Mouse (Mus musculus): ENCODE data around the gene Rpl22. TPM values are rescaled to one million over a fixed set of nuclear protein-coding genes. Genes with fewer than 3 reads are reported as not detected.

Gene Rpl22
- total and polyA plus RNA-seq, 3 experiments, result 1,590 to 1,966 (median 1,935) TPM

GRCm38 (mm10) chr4:152349837-152350381 is 24.4 kb downstream of the Rpl22 start:
- Histone ChIP-seq H3K9me3 (replicated peaks; ENCODE audit: low read length) (no peaks in the 10 kb centered on the region), H3K36me3 (replicated peaks in 1 of 2; ENCODE audit: control insufficient read depth in 1 of 2, insufficient read depth in 1 of 2, low read length in 1 of 2) (no peaks in the 10 kb centered on the region), H3K4me2 (ENCODE audit: insufficient read depth, low read depth, poor library complexity, severe bottlenecking) (no peak overlapping the region; the same call in 1 of the 2 replicates), H3K27me3 (replicated peaks) (peaks cover 7% of the 10 kb centered on the region), H3K4me1 (ENCODE audit: control insufficient read depth in 1 of 2, insufficient read depth in 2 of 2) (peaks cover 25 to 35% of the 10 kb centered on the region in 2 experiments), H3K4me3 (replicated peaks in 1 of 3; ENCODE audit: low read depth in 2 of 3, low read length in 2 of 3, poor library complexity in 1 of 3) (no peak overlapping the region), H3K9ac (ENCODE audit: insufficient read depth, low read depth) (no peak overlapping the region), H3K27ac (ENCODE audit: insufficient read depth, low read depth) (no peak overlapping the region), H3K79me2 (replicated peaks; ENCODE audit: control insufficient read depth, extremely low read depth, insufficient read depth, poor library complexity, severe bottlenecking) (no peaks in the 10 kb centered on the region)
- DNase-seq (ENCODE audit: extremely low read depth), result no peak
- TF ChIP-seq RAD21 (IDR thresholded peaks at IDR 0.05; ENCODE audit: low read depth, low read length) (no peak), EP300 (IDR thresholded peaks at IDR 0.05; ENCODE audit: low read length) (no peak), SIN3A (IDR thresholded peaks at IDR 0.05; ENCODE audit: low read length) (no peak)
- in situ Hi-C loops (cut with MboI; ENCODE audit: low pct_ligation_motif_present, low pct_unique_long_range_greater_than_20kb, low sequenced_read_pairs) (loop anchor here (5.0 kb wide), 1 partner anchor 67 kb away; no protein-coding TSS in a partner anchor), dilution Hi-C loops (cut with MboI; ENCODE audit: extremely low pct_ligation_motif_present, extremely low pct_unique_long_range_greater_than_20kb, low sequenced_read_pairs) (no loop called here)

- Histone ChIP-seq H3K79me2 (replicated peaks; ENCODE audit: control insufficient read depth, extremely low read depth, insufficient read depth, poor library complexity, severe bottlenecking) (no peaks in the 10 kb centered on the region), H3K9me3 (replicated peaks; ENCODE audit: low read length) (no peaks in the 10 kb centered on the region), H3K4me3 (replicated peaks in 1 of 3; ENCODE audit: low read depth in 2 of 3, low read length in 2 of 3, poor library complexity in 1 of 3) (no peak overlapping the region), H3K4me2 (ENCODE audit: insufficient read depth, low read depth, poor library complexity, severe bottlenecking) (no peak overlapping the region), H3K36me3 (replicated peaks in 1 of 2; ENCODE audit: control insufficient read depth in 1 of 2, insufficient read depth in 1 of 2, low read length in 1 of 2) (no peaks in the 10 kb centered on the region), H3K27ac (ENCODE audit: insufficient read depth, low read depth) (no peak overlapping the region), H3K4me1 (ENCODE audit: control insufficient read depth in 1 of 2, insufficient read depth in 2 of 2) (peaks cover 15 to 26% of the 10 kb centered on the region in 2 experiments), H3K9ac (ENCODE audit: insufficient read depth, low read depth) (no peak overlapping the region), H3K27me3 (replicated peaks) (peaks cover 7% of the 10 kb centered on the region)
- no peak for DNase-seq (ENCODE audit: extremely low read depth)
- no peak for TF ChIP-seq GABPA (IDR thresholded peaks at IDR 0.05; ENCODE audit: insufficient replicate concordance, low read depth, low read length)
- no peak for TF ChIP-seq RCOR1 (conservative IDR thresholded peaks at IDR 0.05; ENCODE audit: low read depth, low read length)
- no peak for TF ChIP-seq ZNF384 (IDR thresholded peaks at IDR 0.05; ENCODE audit: low read depth, low read length)
- dilution Hi-C loops (cut with MboI; ENCODE audit: extremely low pct_ligation_motif_present, extremely low pct_unique_long_range_greater_than_20kb, low sequenced_read_pairs) (no loop called here), in situ Hi-C loops (cut with MboI; ENCODE audit: low pct_ligation_motif_present, low pct_unique_long_range_greater_than_20kb, low sequenced_read_pairs) (loop anchor here (5.0 kb wide), 1 partner anchor 66 kb away; no protein-coding TSS in a partner anchor)
Measured at GRCm38 (mm10) chr4:152350722-152351421, 25.3 kb downstream of the Rpl22 start.

- Histone ChIP-seq H3K9ac (ENCODE audit: insufficient read depth, low read depth) (no peak overlapping the region), H3K27me3 (replicated peaks) (peaks cover 7% of the 10 kb centered on the region), H3K36me3 (replicated peaks in 1 of 2; ENCODE audit: control insufficient read depth in 1 of 2, insufficient read depth in 1 of 2, low read length in 1 of 2) (peaks cover 0 to under 1% of the 10 kb centered on the region in 2 experiments), H3K27ac (ENCODE audit: insufficient read depth, low read depth) (no peak overlapping the region), H3K79me2 (replicated peaks; ENCODE audit: control insufficient read depth, extremely low read depth, insufficient read depth, poor library complexity, severe bottlenecking) (no peaks in the 10 kb centered on the region), H3K4me2 (ENCODE audit: insufficient read depth, low read depth, poor library complexity, severe bottlenecking) (no peak overlapping the region), H3K9me3 (replicated peaks; ENCODE audit: low read length) (no peaks in the 10 kb centered on the region), H3K4me1 (ENCODE audit: control insufficient read depth in 1 of 2, insufficient read depth in 2 of 2) (peaks cover 13 to 19% of the 10 kb centered on the region in 2 experiments), H3K4me3 (replicated peaks in 1 of 3; ENCODE audit: low read depth in 2 of 3, low read length in 2 of 3, poor library complexity in 1 of 3) (no peak overlapping the region)
- no peak for DNase-seq (ENCODE audit: extremely low read depth)
- TF ChIP-seq BHLHE40 (IDR thresholded peaks at IDR 0.05; ENCODE audit: low read depth, low read length) (no peak), GABPA (IDR thresholded peaks at IDR 0.05; ENCODE audit: insufficient replicate concordance, low read depth, low read length) (no peak), NRF1 (IDR thresholded peaks at IDR 0.05; ENCODE audit: low read depth, low read length) (no peak), CHD1 (IDR thresholded peaks at IDR 0.05; ENCODE audit: low read depth, low read length) (no peak), TBP (conservative IDR thresholded peaks at IDR 0.05; ENCODE audit: low read depth, low read length) (no peak), IRF4 (IDR thresholded peaks at IDR 0.05; ENCODE audit: low read depth, low read length) (no peak), MAX (IDR thresholded peaks at IDR 0.05; ENCODE audit: low read length) (no peak), RCOR1 (conservative IDR thresholded peaks at IDR 0.05; ENCODE audit: low read depth, low read length) (no peak)
- in situ Hi-C loops (cut with MboI; ENCODE audit: low pct_ligation_motif_present, low pct_unique_long_range_greater_than_20kb, low sequenced_read_pairs) (loop anchor here (5.0 kb wide), 1 partner anchor 66 kb away; no protein-coding TSS in a partner anchor), dilution Hi-C loops (cut with MboI; ENCODE audit: extremely low pct_ligation_motif_present, extremely low pct_unique_long_range_greater_than_20kb, low sequenced_read_pairs) (no loop called here)
Measured at GRCm38 (mm10) chr4:152351422-152352305, 26.1 kb downstream of the Rpl22 start.
